8 mouse cellular contexts compared by ENCODE assay signal in genomic region chr10:79554330-79555237, GRCm38 (mm10). TPM values are rescaled to one million over a fixed set of nuclear protein-coding genes. Genes with fewer than 3 reads are reported as not detected.
DNase-seq lines count a peak whose midpoint lies in the region; ATAC-seq lines count a peak whose summit lies in the region.

Gene Mier2 (minus strand): TSS chr10:79555199.

- WGBS in intestine, embryonic 15.5 days, result under 1% methylated on average over 89 of the region's 108 CpGs
- 1% methylated on average over 96 of the region's 108 CpGs for WGBS in midbrain, embryonic 10.5 days

- peak; percentile 73 to 78 for DNase-seq in adrenal gland, adult 18-20 months (ENCODE audit: low spot score in 2 of 2)
- DNase-seq in embryo, embryonic 10 days (ENCODE audit: low spot score), result peak; percentile 81
- peak; percentile 60 to 67 for DNase-seq in gastrocnemius, postnatal 36 days
- DNase-seq in left cerebral cortex, postnatal 36 days (ENCODE audit: low spot score in 2 of 2), result peak; percentile 82 to 87
- DNase-seq in midbrain, embryonic 10.5 days (ENCODE audit: low spot score), result peak; percentile 81
- peak; percentile 84 for DNase-seq in right cerebral cortex, postnatal 4 days
- DNase-seq in yolk sac, embryonic 10.5 days (ENCODE audit: low spot score), result peak; percentile 81

- H3K9ac ChIP-seq in intestine, embryonic 15.5 days, result peak within 1 kb of the TSS; percentile 93

- ATAC-seq in intestine, embryonic 15.5 days, result peak; percentile 88

- peak within 1 kb of the TSS; percentile 78 for H3K4me2 ChIP-seq in intestine, embryonic 15.5 days (replicated peaks)

- peak within 1 kb of the TSS; percentile 40; the same call in 1 of the 2 replicates for H3K27ac ChIP-seq in intestine, embryonic 15.5 days
- peak within 1 kb of the TSS; percentile 97 for H3K27ac ChIP-seq in midbrain, embryonic 10.5 days (replicated peaks)

- peaks cover 5% of the 10 kb centered on the region for H3K36me3 ChIP-seq in intestine, embryonic 15.5 days
- H3K36me3 ChIP-seq in midbrain, embryonic 10.5 days, result peaks cover 24% of the 10 kb centered on the region

- H3K27me3 ChIP-seq in intestine, embryonic 15.5 days (replicated peaks), result no peaks in the 10 kb centered on the region
- H3K27me3 ChIP-seq in midbrain, embryonic 10.5 days (ENCODE audit: low read depth, poor library complexity, severe bottlenecking), result no peaks in the 10 kb centered on the region

- intact Hi-C loops in gastrocnemius, postnatal 36 days (cut with DNase I), result no loop called here
- intact Hi-C loops in left cerebral cortex, postnatal 36 days (cut with DNase I), result no loop called here

- peak within 1 kb of the TSS; percentile 94 for H3K4me3 ChIP-seq in intestine, embryonic 15.5 days (replicated peaks)
- peak within 1 kb of the TSS; percentile 93 for H3K4me3 ChIP-seq in midbrain, embryonic 10.5 days

- H3K9me3 ChIP-seq in intestine, embryonic 15.5 days, result no peaks in the 10 kb centered on the region
- no peaks in the 10 kb centered on the region for H3K9me3 ChIP-seq in midbrain, embryonic 10.5 days (replicated peaks)

- peaks cover 27% of the 10 kb centered on the region for H3K4me1 ChIP-seq in intestine, embryonic 15.5 days (replicated peaks)
- H3K4me1 ChIP-seq in midbrain, embryonic 10.5 days, result peaks cover 35% of the 10 kb centered on the region

RNA-seq across cellular contexts. Expression of gene Mier2, which starts in this region (rescaled TPM):
- 10 to 100 TPM; 32.5 to 34.2 TPM for total RNA-seq in adrenal gland, adult 18-20 months (2021)
- 10 to 100 TPM; 14.0 to 15.2 TPM for total RNA-seq in gastrocnemius, postnatal 36 days (2021)
- 40.5 and 44.3 TPM in 2 replicates for polyA plus RNA-seq in intestine, embryonic 15.5 days (2015; fragmentation: Nextera tagmentation; extraction: Ambion mirVana)
- 10 to 100 TPM; 41.9 to 55.9 TPM for total RNA-seq in left cerebral cortex, postnatal 36 days (2021)
- polyA plus RNA-seq in midbrain, embryonic 10.5 days (2016; fragmentation: Nextera tagmentation; extraction: Ambion mirVana), result 69.9 and 72.8 TPM in 2 replicates

Comparison
In these comparisons a context has a peak if more than half of its experiments do, and no peak if none do; other contexts are left out.
1. Peak in every context shown above with its lines: DNase-seq, ATAC-seq, H3K4me3 ChIP-seq and H3K27ac ChIP-seq.